Mouse (Mus musculus): ENCODE measurements around the gene Trip6.

Trip6 gene

GRCm38 (mm10) chr5:137314193-137315083 lies at the start of gene Trip6:
Gene Trip6, minus strand, starts transcription at chr5:137314404.
- peak; percentile 85 to 91 for DNase-seq

- DNase-seq: no peak
Observed at GRCm38 (mm10) chr5:137358382-137358781, 44.2 kb upstream of the Trip6 start.

- no peak for DNase-seq
Observed at GRCm38 (mm10) chr5:137354091-137354490, 39.9 kb upstream of the Trip6 start.

- DNase-seq: peak; percentile 75 to 77
Observed at GRCm38 (mm10) chr5:137352011-137352975, 38.1 kb upstream of the Trip6 start.

- DNase-seq: no peak
Observed at GRCm38 (mm10) chr5:137351394-137351793, 37.2 kb upstream of the Trip6 start.

GRCm38 (mm10) chr5:137351058-137351380 lies 36.8 kb upstream of the Trip6 start:
- DNase-seq: no peak

GRCm38 (mm10) chr5:137350205-137351057 lies 36.2 kb upstream of the Trip6 start:
- no peak for DNase-seq

- DNase-seq: peak; percentile 97 to 98
Observed at GRCm38 (mm10) chr5:137349384-137350204, 35.4 kb upstream of the Trip6 start, which contains the start of gene Ephb4. Gene Ephb4, plus strand, starts transcription at chr5:137350109.

- DNase-seq: peak; percentile 83 to 89
Observed at GRCm38 (mm10) chr5:137348482-137349383, 34.5 kb upstream of the Trip6 start.

- DNase-seq: peak; percentile 25 to 49
Observed at GRCm38 (mm10) chr5:137347856-137348255, 33.7 kb upstream of the Trip6 start.

- DNase-seq: no peak
Observed at GRCm38 (mm10) chr5:137346983-137347382, 32.8 kb upstream of the Trip6 start.

GRCm38 (mm10) chr5:137346388-137346787 lies 32.2 kb upstream of the Trip6 start:
- DNase-seq: no peak

- peak; percentile 83 to 89 for DNase-seq
Observed at GRCm38 (mm10) chr5:137345821-137346220, 31.6 kb upstream of the Trip6 start.

GRCm38 (mm10) chr5:137343869-137344268 lies 29.7 kb upstream of the Trip6 start:
- no peak for DNase-seq

- DNase-seq: no peak
Observed at GRCm38 (mm10) chr5:137343412-137343811, 29.2 kb upstream of the Trip6 start.

GRCm38 (mm10) chr5:137342407-137343012 lies 28.3 kb upstream of the Trip6 start:
- no peak for DNase-seq

- DNase-seq: no peak
Observed at GRCm38 (mm10) chr5:137340222-137340621, 26.0 kb upstream of the Trip6 start.

GRCm38 (mm10) chr5:137339290-137339979 lies 25.2 kb upstream of the Trip6 start:
- DNase-seq: peak; percentile 53 to 65

GRCm38 (mm10) chr5:137338663-137339289 lies 24.6 kb upstream of the Trip6 start:
- peak; percentile 51 to 73 for DNase-seq
